Mouse (Mus musculus) testis, postnatal 14 days (tissue): ENCODE results near the gene Il1r2.

Experiments
- DNase-seq: peaks from one replicate; pipeline ENCODE4 v3.0.0; 2021; ENCODE audit warnings: low spot score

Il1r2 gene

GRCm38 (mm10) chr1:40061359-40061758 lies 12.5 kb upstream of the Il1r2 start:
- DNase-seq = no peak

- DNase-seq = no peak
These were observed 10.5 kb upstream of the Il1r2 start for GRCm38 (mm10) chr1:40063409-40063808.

- DNase-seq = no peak
These were observed 9.4 kb upstream of the Il1r2 start for GRCm38 (mm10) chr1:40064508-40064907.

GRCm38 (mm10) chr1:40072558-40072957 lies 1.3 kb upstream of the Il1r2 start:
- no peak for DNase-seq

GRCm38 (mm10) chr1:40077328-40077727 lies 3.4 kb downstream of the Il1r2 start:
- DNase-seq = no peak

GRCm38 (mm10) chr1:40081041-40081440 lies 7.2 kb downstream of the Il1r2 start:
- no peak for DNase-seq

- no peak for DNase-seq
These were observed 10.5 kb downstream of the Il1r2 start for GRCm38 (mm10) chr1:40084386-40084785.

- peak; percentile 31 for DNase-seq
These were observed 11.7 kb downstream of the Il1r2 start for GRCm38 (mm10) chr1:40085403-40086182.

- DNase-seq = no peak
These were observed 17.3 kb downstream of the Il1r2 start for GRCm38 (mm10) chr1:40091160-40091559.

GRCm38 (mm10) chr1:40092541-40092940 lies 18.7 kb downstream of the Il1r2 start:
- DNase-seq = no peak

GRCm38 (mm10) chr1:40094601-40095304 lies 20.9 kb downstream of the Il1r2 start:
- no peak for DNase-seq

- DNase-seq = no peak
These were observed 21.7 kb downstream of the Il1r2 start for GRCm38 (mm10) chr1:40095585-40095984.

GRCm38 (mm10) chr1:40106306-40106705 lies 32.4 kb downstream of the Il1r2 start:
- DNase-seq = no peak

GRCm38 (mm10) chr1:40106719-40107118 lies 32.8 kb downstream of the Il1r2 start:
- no peak for DNase-seq

- no peak for DNase-seq
These were observed 34.3 kb downstream of the Il1r2 start for GRCm38 (mm10) chr1:40107971-40108749.

- DNase-seq = no peak
These were observed 35.9 kb downstream of the Il1r2 start for GRCm38 (mm10) chr1:40109736-40110135.

- peak; percentile 19 for DNase-seq
These were observed 41.4 kb downstream of the Il1r2 start for GRCm38 (mm10) chr1:40115271-40115670.

GRCm38 (mm10) chr1:40116422-40116821 lies 42.5 kb downstream of the Il1r2 start:
- DNase-seq = peak; percentile 68

- DNase-seq = peak; percentile 15
These were observed 43.7 kb downstream of the Il1r2 start for GRCm38 (mm10) chr1:40117565-40117964.

GRCm38 (mm10) chr1:40124237-40124636 lies 50.4 kb downstream of the Il1r2 start:
- DNase-seq = no peak

GRCm38 (mm10) chr1:40128481-40128880 lies 54.6 kb downstream of the Il1r2 start:
- DNase-seq = no peak

GRCm38 (mm10) chr1:40129321-40129720 lies 55.4 kb downstream of the Il1r2 start:
- DNase-seq = no peak

- no peak for DNase-seq
These were observed 57.8 kb downstream of the Il1r2 start for GRCm38 (mm10) chr1:40131631-40132030.
